Mouse (Mus musculus): ENCODE measurements around the gene Ogdh.
"Not testable (repeated sequence)": the region's sequence is repeated elsewhere in the genome, so short reads cannot be mapped to it uniquely, and the experiment has no call there.

Ogdh gene

DNA sequence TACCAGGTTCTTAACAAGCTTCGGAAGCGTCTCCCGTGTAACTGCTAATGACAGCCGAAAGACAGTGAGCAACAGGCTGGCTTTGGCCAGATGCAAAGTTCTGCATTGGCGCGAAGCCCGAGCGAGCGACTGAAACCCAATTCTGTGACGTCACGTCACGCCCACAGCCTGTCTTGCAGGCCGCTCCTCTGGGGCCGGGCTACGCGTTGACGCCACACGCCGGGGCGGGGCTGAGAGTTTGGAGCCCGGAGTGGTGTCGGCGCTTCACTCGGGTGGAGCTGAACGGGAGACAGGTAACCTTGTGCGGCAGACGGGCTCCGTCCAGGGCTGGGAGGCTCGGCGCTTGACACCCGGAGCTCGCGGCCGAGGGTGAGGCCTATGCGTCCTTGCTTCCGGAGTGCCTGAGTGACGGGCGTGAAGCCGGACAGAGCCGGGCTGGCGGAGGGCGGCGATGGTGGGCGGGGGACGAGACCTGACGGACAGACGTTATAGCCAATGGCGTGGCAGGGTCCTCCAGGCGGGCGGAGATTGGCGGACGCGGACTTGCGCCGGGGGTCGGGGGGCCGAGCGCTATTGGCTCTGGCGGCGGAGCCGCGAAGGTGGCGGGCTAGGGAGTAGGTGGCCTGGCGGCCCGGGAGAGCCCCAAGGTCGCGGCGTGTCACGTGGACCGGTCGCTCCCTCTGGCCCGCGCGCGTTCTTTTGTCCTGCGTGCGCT lies at the start of gene Ogdh:
TSS of gene Ogdh (plus strand) at position 233 of the 715 bp plus-strand sequence.
- peak; percentile 100 for DNase-seq (ENCODE audit: low read depth, low spot score)

DNA sequence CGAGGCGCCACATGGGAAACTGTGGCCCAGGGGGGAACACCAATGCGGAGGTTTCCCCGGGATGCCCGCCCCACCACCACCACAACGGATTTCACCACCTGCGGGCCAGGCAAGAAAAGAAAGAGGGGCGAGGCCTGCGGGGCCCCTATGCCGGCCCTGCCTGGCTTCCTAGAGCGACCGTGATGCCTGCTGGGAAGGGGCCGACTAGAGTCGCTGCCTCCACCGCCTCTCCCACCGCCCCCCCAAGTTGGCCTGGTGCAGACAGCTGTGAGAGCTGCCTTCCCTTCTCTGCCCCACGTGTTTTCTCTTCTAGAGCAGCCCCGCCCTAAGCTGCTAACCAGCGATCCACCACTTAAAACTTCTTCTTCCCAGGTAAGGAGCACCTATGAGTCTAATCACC lies 46.7 kb upstream of the Ogdh start:
- no peak for DNase-seq (ENCODE audit: low read depth, low spot score)

DNA sequence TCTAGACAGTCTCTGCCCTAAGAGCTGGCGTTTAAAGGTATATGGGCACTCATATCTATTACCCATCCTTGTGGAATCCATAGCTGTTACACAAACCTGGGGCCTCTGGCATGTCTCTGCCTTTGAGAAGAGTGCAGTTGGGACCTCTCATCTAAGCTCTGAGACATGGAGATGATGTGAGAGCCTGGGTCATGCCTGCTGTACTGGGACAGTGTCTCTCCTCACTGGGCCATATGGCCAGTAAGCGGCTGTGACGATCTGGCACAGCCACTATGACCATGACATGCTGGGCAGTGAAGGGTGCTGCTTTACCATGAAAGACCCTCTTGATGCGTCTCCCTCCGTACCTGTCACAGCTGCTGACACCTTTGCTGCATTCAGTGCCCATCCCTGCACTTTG lies 39.2 kb upstream of the Ogdh start:
- DNase-seq (ENCODE audit: low read depth, low spot score), result no peak

DNA sequence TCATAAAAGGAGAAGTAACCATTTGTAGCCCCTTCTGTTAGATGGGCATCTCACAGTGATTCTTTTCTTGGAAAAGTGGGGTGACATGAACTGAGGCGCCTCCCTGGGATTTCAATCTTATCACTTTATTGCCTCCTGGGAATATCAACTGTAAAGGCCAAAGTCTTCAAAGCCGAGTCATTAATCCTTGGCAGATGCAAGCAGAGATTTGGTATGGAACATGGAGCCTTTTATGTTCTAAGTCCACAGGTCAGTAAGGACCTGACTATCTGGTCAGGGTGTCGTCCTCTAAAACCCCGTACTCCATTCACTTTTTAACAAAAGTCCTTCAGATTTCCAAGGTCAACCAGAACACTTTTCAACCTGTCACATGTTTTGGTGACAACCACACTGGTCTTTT lies 38.6 kb upstream of the Ogdh start:
- no peak for DNase-seq (ENCODE audit: low read depth, low spot score)

DNA sequence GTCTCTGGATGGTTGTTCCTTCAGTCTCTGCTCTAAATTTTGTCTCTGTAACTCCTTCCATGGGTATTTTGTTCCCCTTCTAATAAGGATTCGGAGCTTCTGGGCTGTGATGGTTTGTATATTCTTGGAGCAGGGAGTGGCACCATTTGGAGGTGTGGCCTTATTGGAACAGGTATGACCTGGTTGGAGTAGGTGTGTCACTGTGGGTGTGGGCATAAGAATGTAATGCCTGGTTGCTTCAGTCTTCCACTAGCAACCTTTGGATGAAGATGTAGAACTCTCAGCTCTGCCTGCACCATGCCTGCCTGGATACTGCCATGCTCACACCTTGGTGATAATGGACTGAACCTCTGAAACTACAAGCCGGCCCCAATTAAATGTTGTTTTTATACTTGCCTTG lies 36.8 kb upstream of the Ogdh start:
- not testable (repeated sequence) for DNase-seq (ENCODE audit: low read depth, low spot score)

DNA sequence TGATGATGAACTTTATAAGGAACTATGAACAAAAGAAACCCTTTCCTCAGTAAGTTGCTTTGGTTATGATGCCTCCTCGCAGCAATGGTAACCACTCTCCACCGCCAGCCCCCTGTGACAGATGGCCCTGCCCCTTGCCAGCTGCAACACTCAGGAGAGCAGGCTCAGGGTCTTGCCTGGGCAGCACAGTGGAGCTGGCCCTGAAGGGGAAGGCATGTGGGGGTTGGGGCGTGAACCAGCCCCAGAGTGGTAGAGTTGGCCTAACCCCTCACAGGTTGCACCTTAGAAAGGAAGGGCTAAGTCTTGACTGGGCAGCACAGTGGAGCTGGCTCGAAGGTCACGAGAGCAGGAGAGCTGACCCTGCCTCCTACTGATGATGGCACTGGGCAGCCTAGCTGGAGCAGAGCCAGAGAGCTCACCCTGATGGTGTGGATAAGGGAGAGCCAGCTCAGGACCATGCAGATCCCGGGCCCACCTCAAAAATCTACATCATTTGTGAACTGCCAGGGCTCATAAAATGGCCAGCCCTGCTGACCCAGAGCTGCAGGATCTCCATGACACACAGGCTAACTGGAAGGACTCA lies 34.9 kb upstream of the Ogdh start:
- no peak for DNase-seq (ENCODE audit: low read depth, low spot score)

DNA sequence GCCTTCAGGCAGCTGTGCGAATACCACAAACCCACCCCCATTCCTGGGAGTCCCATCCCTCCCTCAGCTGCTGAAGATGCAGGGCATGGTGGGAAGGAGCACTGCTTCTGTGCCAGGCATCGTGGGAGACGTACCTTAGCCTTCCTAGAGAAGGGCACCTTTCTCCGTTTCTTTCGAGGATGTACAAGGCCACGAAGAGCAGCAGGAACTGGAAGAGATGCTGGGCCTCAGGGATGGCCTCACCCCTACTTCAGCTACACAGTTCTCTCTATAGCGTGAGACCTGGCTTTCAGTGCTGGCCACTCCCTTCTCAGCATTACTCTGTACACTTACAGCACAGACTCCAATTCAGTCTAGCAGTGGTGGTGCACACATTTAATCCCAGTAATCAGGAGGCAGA lies 32.0 kb upstream of the Ogdh start:
- DNase-seq (ENCODE audit: low read depth, low spot score), result no peak

DNA sequence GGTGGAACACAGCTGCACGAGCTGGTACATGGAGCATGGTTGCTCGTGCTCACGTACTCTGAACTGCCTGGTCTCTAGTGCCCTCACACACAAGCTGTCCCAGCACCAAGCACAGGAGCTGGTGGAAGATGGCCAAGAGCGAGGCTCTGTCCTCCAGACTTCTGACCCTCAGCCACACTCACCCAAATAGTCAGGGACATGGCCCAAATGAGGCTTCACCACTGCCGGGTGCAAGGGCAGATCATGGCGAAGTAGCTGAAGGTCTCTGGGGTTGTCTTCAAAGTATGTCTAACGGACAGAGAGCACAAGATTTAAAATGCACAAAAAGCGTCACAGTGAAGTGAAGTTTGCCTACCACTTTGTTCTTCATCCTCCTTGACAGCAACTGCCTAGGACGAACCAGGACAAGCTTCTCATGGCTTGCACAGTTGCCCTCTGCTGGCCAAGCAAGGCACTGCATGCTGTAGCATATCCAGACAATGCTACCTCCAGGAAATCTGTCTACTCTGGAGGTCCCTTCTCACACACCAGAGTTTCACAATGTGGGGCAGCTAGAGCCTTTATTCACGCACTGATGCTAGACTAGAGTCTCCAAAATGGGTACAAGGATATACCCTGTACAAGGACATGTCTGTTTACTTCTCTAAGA lies 29.9 kb upstream of the Ogdh start:
- DNase-seq (ENCODE audit: low read depth, low spot score), result peak; percentile 87

DNA sequence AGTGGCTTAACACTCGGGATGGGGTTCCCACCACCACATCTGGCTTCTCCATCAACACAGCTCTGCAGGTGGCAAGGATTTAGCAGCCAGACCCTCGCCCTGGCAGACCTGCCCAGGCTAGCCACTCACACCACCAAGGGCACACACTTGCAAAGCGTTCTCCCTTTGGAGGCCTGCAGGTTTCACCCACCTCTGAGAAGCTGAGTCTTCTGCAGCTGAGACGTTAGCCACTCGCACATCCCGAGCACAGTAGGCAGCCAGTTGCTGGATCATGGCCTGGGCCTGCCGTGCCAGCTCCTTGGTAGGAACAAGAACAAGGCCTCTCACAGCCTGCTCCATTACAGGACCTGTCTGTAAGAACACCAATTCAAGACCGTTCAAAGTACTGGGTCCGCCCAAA lies 24.8 kb upstream of the Ogdh start:
- DNase-seq (ENCODE audit: low read depth, low spot score), result no peak

DNA sequence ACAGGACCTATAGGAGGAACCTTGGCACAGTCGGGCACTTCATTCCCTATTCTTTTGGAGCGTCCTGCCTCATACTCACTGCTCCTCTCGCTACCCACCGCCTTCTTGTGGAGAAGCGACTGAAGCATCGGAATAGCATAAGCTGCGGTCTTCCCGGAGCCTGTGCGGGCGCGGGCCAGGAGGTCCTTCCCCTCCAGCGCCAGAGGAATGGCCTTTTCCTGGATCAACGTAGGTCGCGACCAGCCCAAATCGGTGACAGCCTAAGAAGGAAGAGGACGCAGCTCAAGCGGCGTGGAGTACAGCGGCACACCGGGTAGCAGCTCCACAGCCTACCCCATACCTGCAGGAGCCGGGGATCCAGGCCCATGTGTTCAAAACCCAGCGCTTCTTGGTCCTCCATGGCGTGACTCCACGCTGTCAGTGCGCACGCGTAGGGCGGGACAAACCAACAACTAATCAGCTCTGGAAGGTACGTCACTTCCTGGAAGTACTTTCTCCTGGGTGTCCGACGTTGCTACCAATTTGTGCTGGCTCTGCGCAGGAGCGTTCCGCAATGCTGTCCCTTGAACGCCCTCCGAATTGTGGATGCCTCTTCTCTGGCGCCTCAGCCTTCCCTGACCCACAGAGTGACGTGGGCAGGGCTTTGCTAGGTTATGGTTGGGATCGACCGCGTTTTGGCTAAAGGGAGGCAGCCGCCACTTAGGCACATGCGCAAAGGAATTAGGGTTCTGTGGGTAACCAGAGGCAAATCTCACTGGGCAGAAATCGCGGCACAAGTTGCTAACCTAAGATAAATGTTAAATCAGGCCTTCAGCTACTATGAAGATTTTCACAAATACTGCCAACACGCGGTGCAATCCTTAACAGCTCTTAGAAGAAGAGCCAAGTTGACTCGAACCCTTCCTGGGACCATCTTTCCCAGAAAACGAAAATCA lies 23.8 kb upstream of the Ogdh start, which contains the start of gene Ddx56:
TSS of gene Ddx56 (minus strand) at position 453 of the 935 bp plus-strand sequence.
- peak; percentile 96 for DNase-seq (ENCODE audit: low read depth, low spot score)

DNA sequence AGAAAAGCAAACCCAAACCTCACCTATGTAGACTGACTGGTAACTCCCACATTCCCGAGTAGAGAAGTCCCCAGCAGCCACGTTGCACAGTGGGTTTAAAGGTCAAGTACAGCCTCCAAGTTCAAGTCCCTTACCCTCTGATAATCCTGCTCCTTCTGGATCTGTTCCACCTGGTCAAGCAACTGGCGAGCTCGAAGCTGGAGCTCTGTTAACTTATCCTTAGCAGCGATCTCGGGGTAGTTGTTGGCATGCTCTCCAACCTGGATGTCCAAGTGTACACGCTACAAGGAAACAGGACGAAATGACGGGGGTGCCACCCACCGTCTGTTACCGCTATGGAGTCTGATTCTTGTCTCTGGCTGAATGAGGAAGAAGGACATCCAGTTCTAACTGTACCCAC lies 17.8 kb upstream of the Ogdh start:
- DNase-seq (ENCODE audit: low read depth, low spot score), result no peak

DNA sequence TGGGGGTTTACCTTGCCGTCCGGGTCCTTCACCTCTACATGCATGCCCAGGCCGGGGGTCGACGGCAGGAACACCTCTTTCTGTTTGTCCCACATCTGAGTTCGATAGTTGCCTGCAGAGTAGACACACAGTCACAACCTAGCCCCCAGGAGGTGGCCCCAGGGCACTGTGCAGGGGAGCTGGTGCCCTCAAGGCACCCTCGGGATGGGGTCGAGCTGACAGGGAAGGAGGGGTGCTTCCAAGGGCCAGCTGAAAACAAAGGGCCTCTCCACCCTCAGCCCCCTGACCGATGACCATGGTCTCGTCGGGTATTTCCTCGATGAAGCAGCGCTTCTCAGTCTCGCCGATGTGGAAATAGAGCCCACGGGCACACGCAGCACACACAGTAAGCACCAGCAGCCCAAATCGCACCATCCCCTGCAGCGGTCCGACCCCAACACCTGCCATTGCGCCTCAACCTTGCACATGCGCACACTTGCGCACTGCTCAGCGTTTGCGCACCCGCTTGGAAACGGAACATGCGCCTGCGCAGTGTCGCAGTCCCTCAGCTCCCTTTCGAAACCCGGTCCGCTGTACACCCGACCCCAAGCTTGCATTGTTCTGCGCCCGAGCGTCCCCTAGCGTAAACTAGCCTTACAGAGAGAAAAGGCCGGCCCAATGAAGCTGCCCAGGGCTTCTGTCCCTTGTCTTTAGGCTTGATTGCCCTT lies 16.9 kb upstream of the Ogdh start, which contains the start of gene Tmed4:
TSS of gene Tmed4 (minus strand) at position 484 of the 707 bp plus-strand sequence.
- peak; percentile 99 for DNase-seq (ENCODE audit: low read depth, low spot score)

DNA sequence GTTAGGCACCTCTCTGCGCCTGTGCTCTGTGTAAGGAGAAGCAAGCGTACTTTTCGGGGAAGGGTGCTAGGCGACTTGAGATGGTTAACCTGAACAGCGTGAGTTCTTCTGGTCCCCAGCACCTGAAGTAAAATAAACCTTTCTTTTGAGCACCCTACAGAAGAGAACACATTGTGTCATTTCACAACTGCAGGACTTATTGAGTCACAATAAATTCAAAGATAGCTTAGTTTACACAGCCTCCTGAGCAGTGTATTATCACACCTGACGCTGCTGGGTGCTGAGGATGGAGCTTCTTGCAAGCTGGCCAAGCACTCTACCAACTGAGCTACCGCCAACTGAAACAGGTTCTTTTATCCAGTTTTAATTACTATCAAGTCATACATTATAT lies 16.3 kb upstream of the Ogdh start:
- DNase-seq (ENCODE audit: low read depth, low spot score), result no peak

DNA sequence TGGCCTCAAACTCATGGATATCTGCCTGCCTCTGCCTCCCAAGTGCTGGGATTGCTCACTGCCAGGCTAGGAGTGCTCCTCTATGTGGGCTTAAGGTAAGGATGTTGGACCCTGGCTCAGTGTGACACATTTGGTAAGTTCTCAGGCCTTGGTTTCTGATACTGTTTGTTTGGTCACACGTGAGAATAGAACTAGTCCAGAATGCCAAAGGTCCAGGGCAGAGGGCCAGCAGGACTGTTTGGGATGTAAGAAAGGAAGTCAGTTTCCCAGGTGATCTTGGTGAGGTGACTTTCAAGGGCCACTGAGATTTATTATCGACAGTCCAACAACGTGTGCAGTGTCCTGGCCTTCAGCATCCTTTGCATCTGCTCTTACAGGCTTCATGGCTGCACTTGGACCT lies 15.0 kb upstream of the Ogdh start:
- DNase-seq (ENCODE audit: low read depth, low spot score), result no peak

DNA sequence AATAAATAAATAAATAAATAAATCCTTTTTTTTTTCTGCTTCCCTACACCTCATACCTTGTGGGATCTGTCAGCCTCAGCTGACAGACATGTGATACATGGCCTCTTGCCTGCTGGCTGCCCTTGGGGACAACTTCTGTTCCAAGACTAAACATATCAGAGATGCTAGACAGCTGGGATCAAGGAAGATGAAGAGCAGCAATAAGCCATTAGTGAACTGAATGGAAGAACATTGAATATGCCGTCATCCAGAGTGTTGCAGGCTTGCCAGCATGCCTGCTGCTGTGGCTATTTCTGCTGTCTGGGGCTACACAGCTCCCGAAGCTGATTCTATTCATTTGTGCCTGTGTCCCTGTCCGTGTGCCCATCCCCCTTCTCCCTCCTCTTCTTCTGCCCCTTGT lies 8.5 kb upstream of the Ogdh start:
- no peak for DNase-seq (ENCODE audit: low read depth, low spot score)

DNA sequence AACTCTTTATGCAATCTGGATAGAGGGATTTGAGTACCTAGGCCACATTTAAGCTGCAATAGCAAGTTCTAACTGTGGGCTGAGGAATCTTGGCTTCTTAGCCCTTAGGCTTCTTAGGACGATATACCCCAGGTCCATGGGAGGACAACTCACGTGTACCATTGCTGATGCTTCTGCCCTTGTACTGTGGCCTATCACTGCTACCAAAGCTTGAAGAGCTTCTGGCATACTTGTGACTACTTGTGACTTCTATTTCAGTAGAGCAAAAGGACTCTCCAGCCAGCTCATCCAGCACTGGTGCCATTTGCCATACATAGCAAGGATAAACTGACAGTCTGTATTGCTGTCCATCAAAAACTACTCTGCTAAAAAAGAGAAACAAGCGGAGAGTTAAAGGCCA lies 1.3 kb upstream of the Ogdh start:
- DNase-seq (ENCODE audit: low read depth, low spot score), result no peak

DNA sequence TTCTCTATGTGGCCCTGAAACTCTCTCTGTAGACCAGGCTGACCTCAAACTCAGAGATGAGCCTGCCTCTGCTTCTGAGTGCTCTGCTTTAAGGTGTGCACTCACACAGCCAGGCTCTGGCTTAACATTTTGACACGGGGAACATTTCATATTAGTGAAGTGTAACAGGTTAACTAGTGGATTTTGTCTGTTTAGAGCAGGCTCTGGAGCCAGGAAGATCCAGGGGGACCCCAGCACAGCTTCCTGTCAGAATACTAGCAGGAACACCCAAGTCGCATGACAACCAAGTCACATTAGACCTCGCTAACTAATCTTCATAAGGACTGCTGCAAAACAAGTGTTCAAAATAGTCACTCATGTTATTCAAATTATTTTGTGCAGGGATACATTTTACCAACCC lies 550 bp upstream of the Ogdh start:
- no peak for DNase-seq (ENCODE audit: low read depth, low spot score)

DNA sequence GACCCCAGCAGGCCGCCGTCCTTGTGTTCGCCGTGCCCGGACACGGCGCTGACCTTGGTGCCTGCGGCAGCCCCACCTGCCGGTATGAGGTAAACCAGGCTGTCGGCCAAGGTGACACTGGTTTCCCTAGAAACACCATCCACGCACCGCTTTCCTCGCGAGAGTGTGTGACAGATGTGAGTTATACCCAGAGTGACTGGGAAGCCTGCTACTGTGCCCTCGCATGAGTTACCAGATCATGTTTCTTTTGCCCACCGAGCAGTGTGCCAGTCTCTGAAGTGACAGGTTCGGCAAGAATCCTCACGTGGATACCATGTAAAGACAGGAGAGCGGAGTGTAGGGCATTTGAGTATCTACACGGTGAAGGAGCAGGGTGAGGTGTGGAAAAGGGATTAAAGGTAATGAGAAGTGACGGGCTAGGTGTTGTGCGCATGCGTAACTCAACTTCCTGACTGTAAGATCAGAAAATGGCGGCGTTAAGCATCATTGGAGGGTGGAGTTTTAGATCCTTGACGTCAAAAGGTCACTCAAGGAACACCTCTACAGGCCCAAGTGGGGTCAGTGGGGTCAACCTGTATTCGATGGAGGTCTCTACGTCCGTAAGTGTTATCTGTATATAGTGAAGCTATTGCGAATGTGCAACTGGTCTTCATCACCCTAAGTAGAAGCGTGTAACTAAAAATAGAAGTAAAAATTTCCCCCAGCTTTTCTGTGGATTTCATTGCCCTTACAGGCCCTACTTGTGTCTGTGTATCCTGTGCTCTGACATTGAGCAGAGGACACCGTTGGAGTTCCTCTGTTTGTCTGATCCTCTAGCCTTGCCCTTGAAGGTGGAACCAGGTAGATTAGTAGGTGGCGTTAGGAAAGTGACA lies 919 bp downstream of the Ogdh start:
- peak; percentile 93 for DNase-seq (ENCODE audit: low read depth, low spot score)

DNA sequence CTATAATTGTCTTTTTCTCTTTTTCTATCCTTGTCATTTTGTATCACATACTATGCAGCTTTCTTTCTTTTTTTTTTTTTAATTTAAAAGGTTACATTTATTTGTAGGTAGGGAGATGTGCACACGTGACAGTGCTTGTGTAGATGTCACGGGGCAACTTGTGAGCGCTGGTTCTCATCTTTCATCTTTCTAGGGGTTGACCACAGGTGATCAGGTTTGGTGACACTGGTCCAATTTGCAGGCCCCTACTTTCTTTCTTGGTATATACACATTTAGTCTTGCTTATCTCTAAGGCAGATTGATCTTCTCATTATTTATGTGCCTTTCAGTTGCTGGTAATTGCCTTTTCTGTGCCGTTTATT lies 1.5 kb downstream of the Ogdh start:
- DNase-seq (ENCODE audit: low read depth, low spot score), result no peak

DNA sequence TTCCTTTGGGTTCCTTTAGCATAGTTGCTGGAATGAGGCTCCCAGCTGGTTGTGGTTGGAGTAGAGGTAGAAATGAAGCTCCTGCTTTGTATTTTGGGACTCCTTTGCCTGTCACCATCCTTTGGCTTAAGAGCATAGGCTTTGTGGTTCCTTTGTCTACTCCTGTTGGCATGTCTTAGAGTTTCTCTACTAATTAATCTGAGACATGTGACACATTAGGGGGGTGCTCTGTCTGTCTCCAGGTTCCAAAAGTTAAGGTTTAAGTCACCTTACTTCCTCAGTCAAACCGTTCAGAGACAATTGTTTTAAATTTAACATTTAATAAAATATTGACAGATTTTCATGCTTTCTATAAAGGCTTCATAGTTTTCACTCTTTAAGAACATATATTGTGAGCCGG lies 2.2 kb downstream of the Ogdh start:
- DNase-seq (ENCODE audit: low read depth, low spot score), result no peak
